Mouse (Mus musculus) intestine, embryonic 15.5 days (tissue): Measurements from ENCODE around the gene Smarcd3. TPM values are rescaled to one million over a fixed set of nuclear protein-coding genes. Genes with fewer than 3 reads are reported as not detected.
A peak's percentile ranks its signal among the peaks of the same experiment; 100 is the strongest.

Experiments used
- ATAC-seq: fragments of 200-750 bp; cut with Nextera tagmentation; 2 replicates; pipeline ENCODE4 v1.8.0; 2017; ENCODE audit warnings: moderate TSS enrichment, moderate library complexity
- H3K27ac ChIP-seq: fragments of 300-500 bp; sonication (generic); 2 replicates; pipeline ENCODE4 v1.5.1; 2015; ENCODE audit warnings: mild to moderate bottlenecking, inconsistent platforms
- H3K27me3 ChIP-seq: fragments of 300-500 bp; sonication (generic); replicated peaks from 2 replicates; pipeline ENCODE4 v1.6.1; 2015; ENCODE audit warnings: inconsistent platforms
- H3K36me3 ChIP-seq: fragments of 300-500 bp; sonication (generic); 2 replicates; pipeline ENCODE4 v1.6.1; 2015; ENCODE audit warnings: inconsistent platforms
- H3K4me1 ChIP-seq: fragments of 300-500 bp; sonication (generic); replicated peaks from 2 replicates; pipeline ENCODE4 v1.6.1; 2015; ENCODE audit warnings: inconsistent platforms
- H3K4me2 ChIP-seq: fragments of 300-500 bp; sonication (generic); replicated peaks from 2 replicates; pipeline ENCODE4 v1.6.1; 2015; ENCODE audit warnings: mild to moderate bottlenecking, inconsistent platforms
- H3K4me3 ChIP-seq: fragments of 300-500 bp; sonication (generic); replicated peaks from 2 replicates; pipeline ENCODE4 v1.5.1; 2015; ENCODE audit warnings: inconsistent platforms
- H3K9ac ChIP-seq: fragments of 300-500 bp; sonication (generic); 2 replicates; pipeline ENCODE4 v1.6.1; 2015; ENCODE audit warnings: inconsistent platforms
- H3K9me3 ChIP-seq: fragments of 300-500 bp; sonication (generic); 2 replicates; pipeline ENCODE4 v1.6.1; 2016; ENCODE audit warnings: inconsistent platforms
- WGBS: fragments of 180-500 bp; shearing (Covaris S2); methylation state at CpG from one replicate; pipeline ENCODE4 v1.1.7; 2015; 5-methylcytosine and 5-hydroxymethylcytosine counted together
- polyA plus RNA-seq: library from polyadenylated mRNA; unstranded; fragments of >200 nt; fragmentation: Nextera tagmentation; extraction: Ambion mirVana; gene quantifications from 2 replicates; pipeline ENCODE4 v1.2.1, GENCODE M21; 2015

The Smarcd3 gene
- polyA plus RNA-seq, 1 experiment from 2014 or later = 15.5 TPM

DNA sequence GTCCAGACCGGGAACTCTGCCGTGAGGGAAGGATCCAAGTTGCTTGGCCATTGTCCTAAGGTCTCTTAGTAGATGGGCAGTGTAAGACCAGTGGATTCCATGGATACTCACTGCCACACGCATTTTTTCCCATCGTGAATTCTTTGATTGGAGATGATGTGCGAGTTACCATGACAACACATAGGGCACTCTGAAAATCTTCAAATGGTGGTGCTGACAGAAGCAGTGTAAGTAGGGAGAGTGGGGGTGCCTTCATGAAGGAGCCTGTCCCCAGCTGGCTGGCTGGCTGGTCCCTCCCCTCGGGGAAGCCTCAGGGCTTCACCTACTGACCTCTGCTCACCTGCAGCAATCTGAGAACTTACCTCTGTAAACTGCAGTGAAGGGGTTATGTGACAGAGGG is 14.9 kb upstream of the Smarcd3 start:
- H3K36me3 ChIP-seq = no peaks in the 10 kb centered on the region
- ATAC-seq = no peak
- H3K27me3 ChIP-seq = no peaks in the 10 kb centered on the region
- WGBS = 61% methylated on average over 6 of the region's 6 CpGs
- no peak overlapping the region for H3K4me3 ChIP-seq
- no peaks in the 10 kb centered on the region; the same call in 1 of the 2 replicates for H3K4me1 ChIP-seq
- no peak overlapping the region for H3K9ac ChIP-seq
- no peaks in the 10 kb centered on the region for H3K9me3 ChIP-seq
- H3K4me2 ChIP-seq = no peak overlapping the region
- H3K27ac ChIP-seq = no peak overlapping the region

DNA sequence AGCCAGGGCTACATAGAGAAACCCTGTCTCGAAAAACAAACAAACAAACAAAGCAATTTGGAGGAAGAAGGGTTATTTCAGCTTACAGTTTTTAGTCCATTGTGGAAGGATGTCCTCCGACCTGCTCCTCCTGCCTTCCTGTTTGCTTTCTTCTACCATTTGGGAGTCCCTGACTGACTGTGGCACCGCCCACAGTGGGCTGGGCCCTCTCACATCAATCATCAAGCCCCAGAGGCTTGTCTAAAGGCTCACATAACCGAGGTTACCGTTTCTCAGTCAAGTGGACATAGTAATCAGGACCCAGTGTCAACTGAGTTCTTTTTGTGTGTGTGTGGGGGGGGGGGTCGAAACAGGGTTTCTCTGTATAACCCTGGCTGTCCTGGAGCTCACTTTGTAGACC is 13.9 kb upstream of the Smarcd3 start:
- Histone ChIP-seq H3K27me3 (no peaks in the 10 kb centered on the region), H3K9me3 (no peaks in the 10 kb centered on the region), H3K4me2 (no peak overlapping the region), H3K4me1 (no peaks in the 10 kb centered on the region; the same call in 1 of the 2 replicates), H3K27ac (no peak overlapping the region), H3K4me3 (no peak overlapping the region), H3K9ac (no peak overlapping the region), H3K36me3 (no peaks in the 10 kb centered on the region)
- ATAC-seq = no peak
- 59% methylated on average over 6 of the region's 6 CpGs for WGBS

DNA sequence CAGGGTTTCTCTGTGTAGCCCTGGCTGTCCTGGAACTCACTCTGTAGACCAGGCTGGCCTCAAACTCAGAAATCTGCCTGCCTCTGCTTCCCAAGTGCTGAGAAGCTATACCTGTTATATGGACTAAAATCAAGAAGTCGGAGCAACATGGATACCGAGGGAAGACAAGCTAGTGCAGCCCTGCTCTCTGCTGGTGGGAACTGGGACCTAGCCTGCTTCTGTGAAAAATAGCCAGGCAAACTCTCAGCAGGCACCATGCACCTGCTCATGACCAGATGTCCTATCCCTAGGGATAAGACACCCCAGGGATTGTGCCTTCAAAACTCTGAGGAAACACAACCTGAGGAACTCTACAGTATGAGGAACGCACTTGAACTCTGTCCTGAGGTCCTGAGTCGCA is 12.8 kb upstream of the Smarcd3 start:
- Histone ChIP-seq H3K9me3 (no peaks in the 10 kb centered on the region), H3K4me1 (no peaks in the 10 kb centered on the region; the same call in 1 of the 2 replicates), H3K4me2 (no peak overlapping the region), H3K27ac (no peak overlapping the region), H3K36me3 (no peaks in the 10 kb centered on the region), H3K9ac (no peak overlapping the region), H3K27me3 (no peaks in the 10 kb centered on the region), H3K4me3 (no peak overlapping the region)
- WGBS = 79% methylated on average over 4 of the region's 4 CpGs
- no peak for ATAC-seq

DNA sequence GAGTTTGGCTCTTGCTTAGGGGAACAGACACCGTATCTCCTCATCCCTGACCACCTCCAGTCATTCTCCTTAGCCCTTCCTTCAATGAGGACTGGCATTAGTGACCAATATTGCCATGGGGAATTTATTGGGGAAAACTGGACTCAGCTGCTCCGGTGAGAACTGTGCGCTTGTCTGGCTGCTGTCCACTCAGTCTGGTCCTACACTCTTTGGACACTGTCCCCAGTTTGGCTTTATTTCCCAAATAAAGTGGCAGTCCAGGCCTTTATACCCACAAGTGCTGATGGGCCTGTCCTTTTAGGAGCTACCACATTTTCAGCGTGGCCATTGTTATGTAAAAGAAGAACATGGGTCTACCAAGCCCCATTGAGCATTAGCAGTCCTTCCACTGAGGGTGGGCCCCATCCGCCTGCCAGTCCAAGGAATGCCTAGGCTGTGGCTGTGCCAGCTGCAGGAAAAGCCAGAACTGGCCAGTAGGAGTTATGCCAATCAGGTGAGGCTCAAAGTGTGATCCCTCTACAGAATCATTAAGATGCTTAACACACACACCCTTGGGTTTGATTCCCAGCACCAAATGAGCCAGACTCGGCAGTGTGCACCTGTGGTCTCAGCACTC is 11.4 kb upstream of the Smarcd3 start:
- no peaks in the 10 kb centered on the region for H3K27me3 ChIP-seq
- 82% methylated on average over 6 of the region's 6 CpGs for WGBS
- H3K4me1 ChIP-seq = no peaks in the 10 kb centered on the region; the same call in 1 of the 2 replicates
- no peak overlapping the region for H3K4me3 ChIP-seq
- H3K36me3 ChIP-seq = no peaks in the 10 kb centered on the region
- no peak overlapping the region for H3K27ac ChIP-seq
- no peak for ATAC-seq
- H3K4me2 ChIP-seq = no peak overlapping the region
- no peaks in the 10 kb centered on the region for H3K9me3 ChIP-seq
- H3K9ac ChIP-seq = no peak overlapping the region

DNA sequence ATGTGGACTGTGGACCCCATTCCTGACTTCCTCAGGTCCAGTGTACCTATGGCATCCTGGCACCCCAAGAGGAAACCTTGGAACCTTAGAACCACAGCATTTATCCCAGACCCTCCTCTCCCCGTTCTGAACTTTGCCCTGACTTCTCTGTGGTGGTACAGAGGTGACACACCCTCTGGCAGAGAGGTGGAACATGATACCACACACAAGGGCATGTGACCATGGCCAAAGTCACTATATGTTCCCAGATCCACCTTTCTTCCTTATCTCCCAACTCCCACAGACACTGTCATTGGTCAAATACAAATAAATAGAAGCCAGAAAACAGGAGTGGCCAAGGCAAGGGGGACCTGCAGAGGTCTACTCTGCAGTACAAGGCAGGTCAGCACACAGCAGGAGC is 10.9 kb upstream of the Smarcd3 start:
- H3K9me3 ChIP-seq = no peaks in the 10 kb centered on the region
- no peak overlapping the region for H3K9ac ChIP-seq
- WGBS = 24% methylated on average over 1 of the region's 1 CpGs
- no peak overlapping the region for H3K4me3 ChIP-seq
- no peaks in the 10 kb centered on the region; the same call in 1 of the 2 replicates for H3K4me1 ChIP-seq
- ATAC-seq = peak; percentile 61
- no peak overlapping the region for H3K4me2 ChIP-seq
- H3K36me3 ChIP-seq = no peaks in the 10 kb centered on the region
- no peaks in the 10 kb centered on the region for H3K27me3 ChIP-seq
- no peak overlapping the region for H3K27ac ChIP-seq

DNA sequence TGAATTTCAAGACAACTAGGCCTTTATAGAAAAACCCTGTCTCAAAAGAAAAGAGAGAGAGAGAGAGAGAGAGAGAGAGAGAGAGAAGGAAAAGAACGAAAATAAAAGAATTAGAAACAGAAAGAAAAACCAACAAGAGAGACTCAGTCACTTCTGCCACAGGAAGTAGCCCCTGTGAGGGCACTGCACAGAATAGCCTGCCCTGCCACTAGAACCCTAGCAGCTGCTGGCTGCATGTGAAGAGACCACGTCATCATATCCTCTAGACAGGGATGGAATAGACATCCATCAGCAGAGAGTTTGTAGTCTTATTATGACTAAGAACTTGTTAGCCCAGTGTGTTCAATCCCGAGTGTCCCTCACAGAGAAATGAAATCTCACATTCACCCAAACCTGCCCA is 5.5 kb upstream of the Smarcd3 start:
- Histone ChIP-seq H3K27ac (no peak overlapping the region), H3K4me1 (no peaks in the 10 kb centered on the region), H3K36me3 (no peaks in the 10 kb centered on the region), H3K4me3 (no peak overlapping the region), H3K9me3 (no peaks in the 10 kb centered on the region), H3K27me3 (no peaks in the 10 kb centered on the region), H3K9ac (no peak overlapping the region), H3K4me2 (no peak overlapping the region)
- no peak for ATAC-seq
- WGBS = 67% methylated on average over 3 of the region's 3 CpGs

DNA sequence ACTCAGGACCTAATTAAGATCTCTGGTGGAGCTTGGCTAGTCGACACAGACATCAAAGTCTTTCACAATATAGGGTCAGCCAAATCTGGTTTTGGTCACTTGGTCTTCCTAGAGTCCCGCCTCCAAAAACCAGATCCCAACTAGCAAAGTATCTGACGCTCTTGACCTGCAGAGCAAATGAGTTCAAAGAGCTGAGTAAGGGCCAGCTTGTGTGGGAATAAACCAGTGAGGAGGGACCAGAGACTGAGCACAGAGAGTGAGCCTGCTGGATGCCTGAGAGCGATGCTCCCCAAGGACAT is 560 bp upstream of the Smarcd3 start:
- H3K4me2 ChIP-seq = peak overlapping the region; percentile 89
- ATAC-seq = no peak

DNA sequence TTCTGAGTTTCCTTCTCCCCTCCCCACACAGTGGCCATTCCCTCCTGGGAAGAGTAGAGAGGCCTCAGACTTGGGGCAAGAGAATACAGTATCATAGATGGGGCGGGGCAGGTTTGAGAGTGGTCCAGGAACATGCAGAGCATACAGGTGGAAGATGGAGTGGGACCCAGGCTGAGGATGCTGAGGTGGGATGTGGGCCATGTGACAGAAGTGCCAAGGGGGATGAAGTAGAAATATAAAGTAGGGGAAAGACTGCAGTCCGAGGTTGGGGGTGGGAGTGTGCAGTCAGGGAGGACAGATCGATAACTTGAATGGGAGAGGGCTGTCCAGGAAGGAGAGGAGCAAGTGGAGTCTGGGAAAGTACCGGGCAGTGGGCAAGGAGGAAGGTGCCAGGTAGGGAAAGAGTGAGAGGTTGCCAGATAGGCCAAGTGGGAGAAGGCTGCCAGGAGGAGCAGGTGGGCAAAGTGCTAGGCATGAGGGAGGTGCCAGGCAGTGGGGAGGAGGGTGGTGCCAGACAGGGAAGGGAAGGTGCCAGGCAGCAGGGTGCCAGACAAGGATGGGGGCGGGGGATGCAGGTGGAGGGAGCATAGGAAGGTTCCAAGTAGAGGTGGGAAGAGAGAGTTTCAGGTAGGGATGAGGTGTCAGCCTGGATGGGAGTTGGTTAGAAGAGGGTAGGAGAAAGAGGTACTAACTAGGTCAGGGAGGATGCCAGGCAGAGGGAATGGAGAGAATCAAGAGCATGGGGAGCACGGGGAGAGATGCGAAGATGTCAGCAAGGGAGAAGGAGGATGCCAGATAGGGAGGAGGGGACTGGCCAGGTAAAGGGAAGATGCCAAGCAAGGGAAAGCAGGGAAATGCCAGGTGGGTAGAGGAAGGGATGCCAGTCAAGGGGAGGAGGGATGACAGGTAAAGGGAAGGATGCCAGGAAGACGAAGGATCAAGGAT is 898 bp downstream of the Smarcd3 start:
- Histone ChIP-seq H3K9me3 (no peaks in the 10 kb centered on the region), H3K4me2 (peak overlapping the region; percentile 89), H3K4me3 (peak overlapping the region; percentile 50; the same call in 1 of the 2 replicates), H3K27ac (no peak overlapping the region), H3K9ac (peak overlapping the region; percentile 55; the same call in 1 of the 2 replicates), H3K4me1 (peaks cover 7% of the 10 kb centered on the region; the same call in 1 of the 2 replicates), H3K36me3 (no peaks in the 10 kb centered on the region), H3K27me3 (peaks cover 20% of the 10 kb centered on the region)
- ATAC-seq = no peak
- 42% methylated on average over 8 of the region's 8 CpGs for WGBS

More for the DNA sequence above, 560 bp upstream of the Smarcd3 start:
- 42% methylated on average over 4 of the region's 4 CpGs for WGBS
- no peak overlapping the region for H3K4me3 ChIP-seq
- H3K9ac ChIP-seq = no peak overlapping the region
- H3K27me3 ChIP-seq = peaks cover 20% of the 10 kb centered on the region
- H3K36me3 ChIP-seq = no peaks in the 10 kb centered on the region
- H3K27ac ChIP-seq = no peak overlapping the region
- H3K9me3 ChIP-seq = no peaks in the 10 kb centered on the region
- H3K4me1 ChIP-seq = peaks cover 7% of the 10 kb centered on the region; the same call in 1 of the 2 replicates

DNA sequence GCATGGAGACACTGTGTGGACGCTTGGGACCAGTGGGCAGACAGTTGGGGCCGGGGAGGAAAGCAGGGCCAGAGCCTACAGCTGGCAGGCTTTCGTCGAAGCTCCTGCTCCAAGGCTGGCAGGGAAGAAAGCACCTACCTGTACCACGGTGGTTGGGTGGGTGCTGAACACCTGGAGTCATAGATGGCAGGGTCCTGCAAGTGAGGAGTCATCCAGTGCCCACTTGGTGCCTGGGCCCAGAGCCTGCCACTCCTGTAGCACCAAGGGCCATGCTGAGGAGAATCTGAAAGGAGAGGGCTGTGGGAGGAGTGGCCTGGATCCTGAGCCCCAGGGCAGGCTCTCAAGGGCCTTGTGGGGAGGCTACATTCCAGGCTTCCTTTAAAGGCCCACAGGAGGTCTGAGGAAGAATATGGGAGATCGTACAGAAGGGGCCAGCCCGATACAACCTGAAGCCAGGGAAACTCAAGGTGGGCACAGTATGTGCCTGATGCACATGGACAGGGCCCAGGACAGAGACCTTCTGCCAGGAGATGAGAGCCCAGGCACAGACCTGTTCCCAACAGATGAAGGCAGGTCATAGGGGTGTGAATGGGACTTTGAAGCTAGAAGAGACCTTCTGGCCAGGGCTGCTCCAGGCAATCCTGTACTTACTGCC is 1.7 kb downstream of the Smarcd3 start:
- no peaks in the 10 kb centered on the region for H3K9me3 ChIP-seq
- no peak overlapping the region for H3K27ac ChIP-seq
- peaks cover 7% of the 10 kb centered on the region; the same call in 1 of the 2 replicates for H3K4me1 ChIP-seq
- no peak overlapping the region for H3K4me2 ChIP-seq
- ATAC-seq = no peak
- no peaks in the 10 kb centered on the region for H3K36me3 ChIP-seq
- peaks cover 20% of the 10 kb centered on the region for H3K27me3 ChIP-seq
- H3K9ac ChIP-seq = no peak overlapping the region
- WGBS = 68% methylated on average over 7 of the region's 7 CpGs
- H3K4me3 ChIP-seq = no peak overlapping the region

DNA sequence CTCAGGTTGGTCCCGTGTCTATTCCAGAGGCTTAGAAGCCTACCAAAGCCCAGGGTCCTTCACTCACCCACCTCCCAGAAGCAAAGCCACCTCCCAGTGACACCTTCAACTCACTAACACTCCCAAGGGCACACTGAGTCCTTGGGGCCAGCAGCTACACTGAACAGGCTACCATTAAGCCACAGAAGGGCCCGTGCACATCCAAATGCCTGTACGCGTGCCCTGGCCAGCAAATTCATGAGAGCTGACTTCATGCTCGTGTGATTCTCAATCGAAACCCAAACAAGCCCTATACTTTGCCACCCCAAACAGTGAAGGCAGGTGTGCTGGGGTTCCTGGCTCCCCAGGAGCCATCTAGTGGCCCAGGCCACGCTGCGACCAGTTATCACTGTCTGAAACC is 3.6 kb downstream of the Smarcd3 start:
- Histone ChIP-seq H3K9ac (no peak overlapping the region), H3K4me3 (no peak overlapping the region), H3K27ac (no peak overlapping the region), H3K36me3 (no peaks in the 10 kb centered on the region), H3K27me3 (peaks cover 20% of the 10 kb centered on the region), H3K4me1 (peaks cover 7% of the 10 kb centered on the region; the same call in 1 of the 2 replicates), H3K4me2 (no peak overlapping the region), H3K9me3 (no peaks in the 10 kb centered on the region)
- ATAC-seq = no peak
- whole genome bisulfite sequencing = 70% methylated on average over 8 of the region's 8 CpGs

DNA sequence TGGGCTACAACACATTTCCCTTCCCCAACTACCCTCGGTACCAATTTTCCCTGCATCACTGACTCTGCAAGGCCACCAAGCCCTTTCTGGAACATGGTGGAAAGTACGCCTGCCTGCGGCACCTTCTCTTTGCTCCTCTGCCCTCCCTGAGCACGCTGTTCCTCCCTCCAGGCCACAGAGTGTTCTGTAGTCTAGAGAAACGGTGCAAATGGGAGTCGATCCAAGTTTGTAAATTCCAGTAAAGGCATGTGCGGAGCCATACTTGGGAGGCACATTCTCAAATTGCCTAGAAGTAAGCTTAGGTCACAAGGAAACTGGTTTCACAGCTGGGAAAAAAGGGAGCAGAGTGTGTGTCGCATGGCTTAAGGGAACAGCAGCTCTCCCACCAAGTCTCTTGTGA is 4.1 kb downstream of the Smarcd3 start:
- no peaks in the 10 kb centered on the region for H3K9me3 ChIP-seq
- H3K4me1 ChIP-seq = peaks cover 7% of the 10 kb centered on the region; the same call in 1 of the 2 replicates
- H3K27me3 ChIP-seq = peaks cover 20% of the 10 kb centered on the region
- no peak for ATAC-seq
- H3K36me3 ChIP-seq = no peaks in the 10 kb centered on the region
- no peak overlapping the region for H3K9ac ChIP-seq
- no peak overlapping the region for H3K4me2 ChIP-seq
- H3K4me3 ChIP-seq = no peak overlapping the region
- WGBS = 63% methylated on average over 8 of the region's 8 CpGs
- H3K27ac ChIP-seq = no peak overlapping the region

DNA sequence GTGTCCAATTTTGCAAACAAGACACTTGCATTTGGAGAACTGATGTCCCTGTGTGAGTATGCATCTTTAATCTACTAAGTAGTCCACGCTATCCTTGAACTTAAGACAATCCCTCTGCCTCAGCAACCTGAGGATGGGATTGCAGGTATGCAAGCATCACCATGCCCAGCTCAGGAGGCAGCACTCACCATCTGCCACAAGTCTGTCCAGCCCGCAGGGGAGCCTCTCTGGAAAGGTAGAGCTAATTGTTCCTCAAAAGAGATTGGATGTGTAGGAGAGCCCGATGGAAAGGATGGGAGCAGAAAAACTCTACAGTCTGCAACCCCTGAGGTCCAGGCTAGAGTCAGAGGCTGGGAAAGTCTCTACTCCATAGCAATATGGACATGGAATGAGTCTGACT is 5.3 kb downstream of the Smarcd3 start:
- Histone ChIP-seq H3K9ac (no peak overlapping the region), H3K36me3 (no peaks in the 10 kb centered on the region), H3K27ac (no peak overlapping the region), H3K4me3 (no peak overlapping the region), H3K27me3 (peaks cover 13% of the 10 kb centered on the region), H3K4me1 (peaks cover under 1% of the 10 kb centered on the region; the same call in 1 of the 2 replicates), H3K4me2 (no peak overlapping the region), H3K9me3 (no peaks in the 10 kb centered on the region)
- 84% methylated on average over 3 of the region's 3 CpGs for WGBS
- no peak for ATAC-seq
